Mouse (Mus musculus): ENCODE measurements at regions not wholly inside any gene's neighbourhood (a gene's known extent, or its start where the extent isn't known, plus 50 kb on each side); places are given as distances from the start of the nearest gene placed in this dataset.

GRCm38 (mm10) chr3:143223999-143224729, 342.4 kb upstream of the Pkn2 start:
- TF ChIP-seq CHD2 (IDR thresholded peaks at IDR 0.05; ENCODE audit: low read depth, low read length) = no peak
- TF ChIP-seq ZC3H11A (IDR thresholded peaks at IDR 0.05; ENCODE audit: borderline replicate concordance, low read depth, low read length) = no peak
- TF ChIP-seq ZNF384 (IDR thresholded peaks at IDR 0.05; ENCODE audit: low read depth, low read length) = no peak
